Mouse (Mus musculus) 3134 (cell line): ENCODE measurements around the gene 4930572O03Rik.
"Not testable (repeated sequence)": the region's sequence is repeated elsewhere in the genome, so short reads cannot be mapped to it uniquely, and the experiment has no call there.

Source experiments
- DNase-seq: peaks from one replicate; pipeline ENCODE4 v3.0.0-alpha.2; 2011; ENCODE audit warnings: low spot score; ENCODE audit not compliant: insufficient read length; ENCODE audit errors: extremely low read depth

4930572O03Rik gene

GRCm38 (mm10) chr5:15656959-15657358 lies at the start of gene 4930572O03Rik:
Gene 4930572O03Rik, minus strand, starts transcription at chr5:15657059.
- not testable (repeated sequence) for DNase-seq

GRCm38 (mm10) chr5:15702891-15703290 lies 46.0 kb upstream of the 4930572O03Rik start:
- not testable (repeated sequence) for DNase-seq

GRCm38 (mm10) chr5:15697719-15698118 lies 40.9 kb upstream of the 4930572O03Rik start:
- DNase-seq: not testable (repeated sequence)

GRCm38 (mm10) chr5:15691849-15692248 lies 35.0 kb upstream of the 4930572O03Rik start:
- DNase-seq: not testable (repeated sequence)

GRCm38 (mm10) chr5:15690822-15691221 lies 34.0 kb upstream of the 4930572O03Rik start:
- not testable (repeated sequence) for DNase-seq

GRCm38 (mm10) chr5:15689659-15690213 lies 32.9 kb upstream of the 4930572O03Rik start:
- not testable (repeated sequence) for DNase-seq

- not testable (repeated sequence) for DNase-seq
These were observed 32.2 kb upstream of the 4930572O03Rik start for GRCm38 (mm10) chr5:15688874-15689658.

GRCm38 (mm10) chr5:15681301-15682035 lies 24.6 kb upstream of the 4930572O03Rik start:
- DNase-seq: not testable (repeated sequence)

GRCm38 (mm10) chr5:15679980-15680949 lies 23.4 kb upstream of the 4930572O03Rik start:
- DNase-seq: not testable (repeated sequence)

GRCm38 (mm10) chr5:15678907-15679306 lies 22.0 kb upstream of the 4930572O03Rik start:
- not testable (repeated sequence) for DNase-seq

- not testable (repeated sequence) for DNase-seq
These were observed 20.9 kb upstream of the 4930572O03Rik start for GRCm38 (mm10) chr5:15677750-15678149.

- not testable (repeated sequence) for DNase-seq
These were observed 17.8 kb upstream of the 4930572O03Rik start for GRCm38 (mm10) chr5:15674429-15675244.

GRCm38 (mm10) chr5:15673989-15674388 lies 17.1 kb upstream of the 4930572O03Rik start:
- DNase-seq: not testable (repeated sequence)

- not testable (repeated sequence) for DNase-seq
These were observed 13.9 kb upstream of the 4930572O03Rik start for GRCm38 (mm10) chr5:15670789-15671188.

- not testable (repeated sequence) for DNase-seq
These were observed 7.0 kb upstream of the 4930572O03Rik start for GRCm38 (mm10) chr5:15663847-15664246.

- not testable (repeated sequence) for DNase-seq
These were observed 4.5 kb downstream of the 4930572O03Rik start for GRCm38 (mm10) chr5:15652334-15652733.

- DNase-seq: not testable (repeated sequence)
These were observed 11.2 kb downstream of the 4930572O03Rik start for GRCm38 (mm10) chr5:15645707-15646106.

GRCm38 (mm10) chr5:15637637-15638036 lies 19.2 kb downstream of the 4930572O03Rik start:
- not testable (repeated sequence) for DNase-seq

GRCm38 (mm10) chr5:15630068-15630467 lies 26.8 kb downstream of the 4930572O03Rik start:
- not testable (repeated sequence) for DNase-seq
